Mouse (Mus musculus): ENCODE results near the gene Ethe1.
A peak's percentile ranks its signal among the peaks of the same experiment; 100 is the strongest.

Gene Ethe1

GRCm38 (mm10) chr7:24577811-24578210, 9.5 kb upstream of the Ethe1 start:
- no peak for DNase-seq (ENCODE audit: low spot score)

GRCm38 (mm10) chr7:24584876-24585275, 2.5 kb upstream of the Ethe1 start:
- no peak for DNase-seq (ENCODE audit: low spot score)

DNA sequence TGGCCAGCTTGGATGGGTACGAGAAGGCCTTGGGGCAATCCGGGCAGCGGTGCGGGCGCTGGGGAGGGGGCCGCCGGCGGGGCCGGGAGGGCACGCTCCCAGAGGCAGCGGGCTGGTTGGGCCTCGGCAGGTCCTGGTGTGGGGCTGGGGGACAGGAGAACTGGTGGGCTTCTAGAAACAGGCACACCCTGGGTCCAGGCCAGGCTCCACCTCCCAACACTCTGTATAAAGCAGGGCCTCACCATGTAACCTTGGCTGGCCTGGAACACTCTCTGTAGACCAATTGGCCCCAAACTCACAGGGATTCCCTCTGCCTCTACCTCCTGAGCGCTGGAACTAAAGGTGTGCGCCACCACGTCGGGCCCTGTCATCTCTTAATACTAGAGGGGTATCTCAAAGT, 1.3 kb upstream of the Ethe1 start:
- no peak for DNase-seq (ENCODE audit: low spot score)

GRCm38 (mm10) chr7:24586828-24587227, 515 bp upstream of the Ethe1 start:
- no peak for DNase-seq (ENCODE audit: low spot score)

DNA sequence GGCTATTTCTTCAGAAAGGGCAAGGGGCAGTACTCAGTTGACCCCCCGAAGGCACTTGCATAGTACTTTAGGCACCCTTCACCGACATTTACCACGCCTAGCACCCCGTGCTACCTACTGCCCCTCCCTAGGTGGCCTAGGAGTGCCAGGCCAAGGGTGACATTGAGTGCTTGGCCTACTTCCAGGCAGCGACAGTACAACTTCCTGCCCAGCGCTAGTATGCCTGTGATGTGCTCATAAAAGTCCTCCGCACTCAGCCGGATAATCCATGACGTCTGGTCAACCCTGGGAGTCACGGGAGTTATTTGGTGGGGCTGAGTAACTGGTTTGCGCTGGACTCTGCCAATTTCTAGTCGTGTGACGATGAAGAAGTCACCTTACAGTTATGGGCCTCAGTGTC, 993 bp downstream of the Ethe1 start:
- no peak for DNase-seq (ENCODE audit: low spot score)

DNA sequence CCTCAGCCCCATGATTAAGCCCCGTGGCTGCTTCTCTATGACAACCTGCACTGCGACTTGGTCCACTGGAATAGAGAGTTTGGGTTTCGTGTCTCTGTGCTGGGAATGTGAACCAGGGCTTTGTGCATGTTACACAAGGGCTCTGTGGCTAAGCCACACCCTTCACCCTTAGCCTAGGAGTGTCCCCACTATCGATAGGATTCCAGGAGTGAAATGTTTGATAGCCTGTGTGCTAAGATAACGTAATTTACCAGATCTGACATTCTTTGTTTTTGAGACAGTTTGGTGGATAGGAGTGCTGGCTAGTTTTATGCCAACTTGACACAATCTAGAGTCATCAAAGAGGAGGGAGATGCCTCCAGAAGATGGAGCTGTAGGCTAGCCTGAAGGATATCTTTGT, 4.4 kb downstream of the Ethe1 start:
- no peak for DNase-seq (ENCODE audit: low spot score)

DNA sequence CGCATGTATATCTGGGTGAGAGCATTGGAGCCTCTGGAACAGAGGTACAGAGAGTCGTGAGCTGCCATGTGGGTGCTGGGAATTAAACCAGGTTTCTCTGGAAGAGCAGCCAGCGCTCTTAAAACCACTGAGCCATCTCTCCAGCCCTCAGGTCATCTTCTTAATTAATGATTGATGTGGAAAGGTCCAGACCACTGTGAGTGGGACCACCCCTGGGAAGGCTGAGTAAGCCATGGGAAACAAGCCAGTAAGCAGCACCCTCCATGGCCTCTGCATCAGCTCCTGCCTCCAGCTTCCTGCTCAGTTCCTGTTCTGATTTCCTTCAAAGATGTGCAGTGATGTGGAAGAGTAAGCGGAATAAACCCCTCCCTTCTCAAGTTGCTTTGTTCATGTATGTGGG, 4.8 kb downstream of the Ethe1 start:
- DNase-seq (ENCODE audit: low spot score), result no peak

GRCm38 (mm10) chr7:24592781-24593180, 5.4 kb downstream of the Ethe1 start:
- no peak for DNase-seq (ENCODE audit: low spot score)

DNA sequence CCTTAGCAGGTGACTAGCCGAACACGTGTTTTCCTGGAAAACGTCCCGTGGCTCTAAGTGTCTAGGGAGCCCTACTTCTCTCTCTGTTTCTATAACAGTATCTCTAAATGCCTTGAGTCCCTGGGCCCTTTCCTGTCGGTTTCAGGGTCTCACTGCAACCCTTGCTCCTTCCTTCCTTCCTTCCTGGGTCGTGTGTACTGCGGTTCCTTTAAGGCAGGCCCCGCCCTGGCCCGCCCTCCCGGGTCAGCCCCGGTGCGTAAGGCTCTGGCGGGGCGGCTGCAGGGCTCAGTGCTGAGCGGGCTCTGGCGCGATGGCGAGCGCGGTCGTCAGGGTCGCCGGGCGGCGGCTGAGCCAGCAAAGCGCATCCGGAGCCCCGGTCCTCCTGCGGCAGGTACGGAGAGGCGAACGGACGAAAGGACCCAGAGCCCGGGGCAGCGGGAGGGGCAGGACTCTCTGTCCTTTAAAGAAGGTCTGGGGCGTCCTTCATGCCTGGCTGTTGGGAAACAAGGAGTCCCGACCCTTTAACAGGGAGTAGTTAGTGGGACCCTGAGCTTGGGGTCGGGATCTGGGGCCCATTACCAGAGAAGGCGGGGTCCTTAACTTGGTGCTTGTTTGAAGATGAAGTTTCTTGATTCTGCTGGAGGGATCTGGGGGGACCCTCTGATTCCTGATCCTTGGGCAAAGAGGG, 6.4 kb downstream of the Ethe1 start:
- peak; percentile 78 for DNase-seq (ENCODE audit: low spot score)

DNA sequence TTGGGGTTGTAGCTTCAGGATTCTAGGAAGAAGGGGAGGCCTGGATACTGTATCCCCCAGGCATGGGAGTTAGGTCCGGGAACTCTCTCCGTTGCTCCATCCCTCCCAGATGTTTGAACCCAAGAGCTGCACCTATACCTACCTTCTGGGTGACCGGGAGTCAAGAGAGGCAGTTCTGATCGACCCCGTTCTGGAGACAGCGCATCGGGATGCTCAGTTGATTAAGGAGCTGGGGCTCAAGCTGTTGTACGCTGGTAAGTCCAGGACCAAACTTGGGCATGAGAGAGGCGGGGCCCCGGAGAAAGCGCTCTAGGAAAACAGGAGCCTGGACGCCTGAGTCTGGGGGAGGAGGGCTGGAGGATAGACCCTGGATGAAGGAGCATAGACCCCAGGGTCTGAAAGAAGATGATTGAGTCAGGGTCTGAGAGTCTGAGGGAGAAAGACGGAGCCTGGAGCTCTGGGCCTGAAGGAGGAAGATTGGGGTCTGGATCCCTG, 7.0 kb downstream of the Ethe1 start:
- DNase-seq (ENCODE audit: low spot score), result no peak

GRCm38 (mm10) chr7:24595464-24595863, 8.1 kb downstream of the Ethe1 start:
- DNase-seq (ENCODE audit: low spot score), result no peak

DNA sequence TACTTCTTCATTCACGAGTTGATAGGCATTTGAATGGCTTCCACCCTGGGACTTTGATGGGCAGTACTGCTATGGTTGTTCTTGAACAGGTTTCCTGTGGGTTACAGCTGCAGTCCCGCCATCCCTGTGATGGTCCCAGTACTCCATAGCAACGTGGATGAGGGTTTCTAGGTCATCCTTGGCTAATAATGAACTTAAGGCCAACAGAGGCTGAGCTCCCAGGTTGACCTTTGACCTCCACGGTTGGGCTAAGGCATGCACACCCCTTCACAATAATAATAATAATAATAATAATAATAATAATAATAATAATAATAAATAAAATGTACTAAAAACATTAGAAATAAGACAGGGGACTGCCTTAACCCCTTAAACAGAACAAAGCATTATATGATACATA, 10.8 kb downstream of the Ethe1 start:
- DNase-seq (ENCODE audit: low spot score), result no peak

GRCm38 (mm10) chr7:24599211-24600067, 12.1 kb downstream of the Ethe1 start:
- DNase-seq (ENCODE audit: low spot score), result peak; percentile 70

GRCm38 (mm10) chr7:24600941-24601597, 13.7 kb downstream of the Ethe1 start:
- DNase-seq (ENCODE audit: low spot score), result peak; percentile 86

DNA sequence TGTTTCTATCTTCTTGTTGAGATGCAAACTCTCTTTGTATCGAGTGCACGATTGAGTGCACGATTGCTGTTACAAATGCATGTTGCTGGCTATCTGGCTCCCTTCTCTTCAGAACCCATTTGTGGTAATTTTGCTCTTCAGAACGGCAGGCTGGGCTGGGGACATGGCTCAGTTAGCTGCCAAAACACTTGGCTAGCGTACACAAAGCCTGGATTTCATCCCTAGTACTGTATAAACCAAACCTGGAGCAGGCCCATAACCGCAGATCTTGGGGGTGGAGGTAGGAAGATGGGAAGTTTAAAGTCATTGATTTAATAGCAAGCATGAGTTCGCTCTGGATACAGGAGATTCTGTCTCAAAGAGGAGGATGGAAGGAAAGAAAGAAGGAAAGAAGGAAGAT, 18.2 kb downstream of the Ethe1 start:
- no peak for DNase-seq (ENCODE audit: low spot score)

DNA sequence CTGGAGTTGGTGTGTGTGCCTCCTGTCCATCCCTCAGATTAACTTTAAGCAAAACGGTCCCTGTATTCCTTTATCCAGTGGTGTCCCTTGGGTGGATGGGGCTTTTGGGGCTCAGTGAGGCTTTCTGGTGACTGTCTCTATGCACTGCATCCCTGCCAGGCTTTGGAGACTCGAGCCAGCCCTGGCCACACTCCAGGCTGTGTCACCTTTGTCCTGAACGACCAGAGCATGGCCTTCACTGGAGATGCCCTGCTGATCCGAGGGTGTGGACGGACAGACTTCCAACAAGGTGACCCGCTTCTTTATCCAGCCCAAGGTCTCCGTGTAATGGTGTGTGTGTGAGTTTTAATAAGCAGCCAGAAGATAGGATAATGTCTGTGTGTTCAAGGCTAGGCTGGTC, 18.7 kb downstream of the Ethe1 start:
- DNase-seq (ENCODE audit: low spot score), result no peak

- peak; percentile 71 for DNase-seq (ENCODE audit: low spot score)
Measured at GRCm38 (mm10) chr7:24608017-24608416, 20.7 kb downstream of the Ethe1 start.

DNA sequence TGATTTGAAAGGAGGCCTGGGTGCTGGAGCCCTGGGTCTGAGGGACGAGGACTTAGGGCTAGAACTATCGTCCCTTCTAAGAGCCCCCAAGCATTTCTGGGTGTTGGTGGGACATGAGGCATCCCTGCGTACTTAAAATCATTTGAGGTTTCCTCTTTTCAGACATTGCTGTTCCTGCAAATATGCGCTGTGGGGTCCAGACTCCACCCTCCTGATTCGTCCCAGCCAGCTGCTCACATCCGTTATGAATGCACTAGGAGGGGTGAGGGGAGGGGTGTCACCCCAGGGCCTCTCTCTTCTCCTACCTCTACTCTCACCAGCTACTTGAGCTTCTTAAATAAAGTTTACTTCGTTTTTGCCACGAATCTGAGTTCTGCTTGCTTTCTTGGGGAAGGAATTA, 21.2 kb downstream of the Ethe1 start:
- DNase-seq (ENCODE audit: low spot score), result no peak

GRCm38 (mm10) chr7:24610144-24610878, 23.0 kb downstream of the Ethe1 start, which contains the start of gene Phldb3:
Phldb3 (plus strand) TSS chr7:24610763.
- peak; percentile 67 for DNase-seq (ENCODE audit: low spot score)

DNA sequence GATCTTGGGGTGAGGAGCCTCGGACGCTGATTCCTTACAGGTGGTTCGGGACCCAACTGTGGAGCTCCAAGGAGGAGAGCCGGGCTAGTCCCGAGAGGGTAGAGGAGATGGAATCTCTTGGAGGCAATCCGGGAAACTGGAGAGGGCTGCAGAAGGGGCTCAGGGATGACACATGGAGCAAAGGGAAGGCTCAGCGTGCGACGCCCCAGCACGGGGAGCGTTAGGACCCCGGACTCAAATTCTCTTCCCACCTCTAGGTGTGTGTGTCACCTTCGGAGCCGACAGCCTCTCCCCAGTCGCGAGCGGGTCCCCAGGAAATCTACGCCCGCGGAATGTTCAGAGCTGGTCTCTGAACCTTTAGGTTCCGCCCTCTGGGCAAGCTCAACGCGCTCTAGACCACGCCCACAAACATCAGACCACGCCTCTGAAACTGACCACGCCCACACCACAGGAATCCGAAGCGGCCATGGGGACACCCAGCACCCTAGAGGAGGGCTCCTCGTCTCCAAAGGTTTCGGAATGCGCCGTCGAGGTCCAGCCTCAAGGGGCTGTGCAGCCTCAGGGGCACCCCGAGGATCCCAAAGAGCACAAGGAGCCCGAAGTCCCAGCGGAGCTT, 23.6 kb downstream of the Ethe1 start:
- DNase-seq (ENCODE audit: low spot score), result peak; percentile 89

GRCm38 (mm10) chr7:24611709-24612108, 24.4 kb downstream of the Ethe1 start:
- no peak for DNase-seq (ENCODE audit: low spot score)

All from yolk sac, embryonic 10.5 days (tissue).